Mouse (Mus musculus): Measurements from ENCODE around the gene Bcl2. TPM values are rescaled to one million over a fixed set of nuclear protein-coding genes. Genes with fewer than 3 reads are reported as not detected.
"Not testable (repeated sequence)": the region's sequence is repeated elsewhere in the genome, so short reads cannot be mapped to it uniquely, and the experiment has no call there.

The Bcl2 gene
- total RNA-seq, 2 experiments from 2014 or later: 26.3 to 44.5 TPM

- ATAC-seq (replicated peaks; ENCODE audit: poor library complexity, severe bottlenecking): no peak
Observed at GRCm38 (mm10) chr1:106566120-106567086, 147.7 kb downstream of the Bcl2 start.

- ATAC-seq (replicated peaks; ENCODE audit: poor library complexity, severe bottlenecking): no peak
Observed at GRCm38 (mm10) chr1:106565238-106565637, 148.8 kb downstream of the Bcl2 start.

GRCm38 (mm10) chr1:106564436-106564835 lies 149.6 kb downstream of the Bcl2 start:
- no peak for ATAC-seq (replicated peaks; ENCODE audit: poor library complexity, severe bottlenecking)

- ATAC-seq (replicated peaks; ENCODE audit: poor library complexity, severe bottlenecking): no peak
Observed at GRCm38 (mm10) chr1:106562751-106563150, 151.3 kb downstream of the Bcl2 start.

GRCm38 (mm10) chr1:106561085-106561760 lies 152.9 kb downstream of the Bcl2 start:
- peak; percentile 30; the same call in 1 of the 2 replicates for ATAC-seq (replicated peaks; ENCODE audit: poor library complexity, severe bottlenecking)

GRCm38 (mm10) chr1:106560105-106560504 lies 154.0 kb downstream of the Bcl2 start:
- no peak for ATAC-seq (replicated peaks; ENCODE audit: poor library complexity, severe bottlenecking)

- no peak for ATAC-seq (replicated peaks; ENCODE audit: poor library complexity, severe bottlenecking)
Observed at GRCm38 (mm10) chr1:106559116-106559605, 154.9 kb downstream of the Bcl2 start.

- ATAC-seq (replicated peaks; ENCODE audit: poor library complexity, severe bottlenecking): 0 out of 2 replicates have a peak, but pooled peaks have one; percentile 36
Observed at GRCm38 (mm10) chr1:106555498-106556168, 158.4 kb downstream of the Bcl2 start.

- peak; percentile 34 for ATAC-seq (replicated peaks; ENCODE audit: poor library complexity, severe bottlenecking)
Observed at GRCm38 (mm10) chr1:106553846-106554802, 159.9 kb downstream of the Bcl2 start.

GRCm38 (mm10) chr1:106552856-106553255 lies 161.2 kb downstream of the Bcl2 start:
- ATAC-seq (replicated peaks; ENCODE audit: poor library complexity, severe bottlenecking): peak; percentile 59

- ATAC-seq (replicated peaks; ENCODE audit: poor library complexity, severe bottlenecking): no peak
Observed at GRCm38 (mm10) chr1:106550580-106550979, 163.5 kb downstream of the Bcl2 start.

GRCm38 (mm10) chr1:106549025-106549424 lies 165.0 kb downstream of the Bcl2 start:
- ATAC-seq (replicated peaks; ENCODE audit: poor library complexity, severe bottlenecking): peak; percentile 77

- 0 out of 2 replicates have a peak, but pooled peaks have one; percentile 13 for ATAC-seq (replicated peaks; ENCODE audit: poor library complexity, severe bottlenecking)
Observed at GRCm38 (mm10) chr1:106544817-106545612, 169.1 kb downstream of the Bcl2 start.

- ATAC-seq (replicated peaks; ENCODE audit: poor library complexity, severe bottlenecking): no peak
Observed at GRCm38 (mm10) chr1:106542731-106543130, 171.3 kb downstream of the Bcl2 start.

GRCm38 (mm10) chr1:106541851-106542250 lies 172.2 kb downstream of the Bcl2 start:
- no peak for ATAC-seq (replicated peaks; ENCODE audit: poor library complexity, severe bottlenecking)

GRCm38 (mm10) chr1:106540130-106540529 lies 173.9 kb downstream of the Bcl2 start:
- ATAC-seq (replicated peaks; ENCODE audit: poor library complexity, severe bottlenecking): peak; percentile 82

GRCm38 (mm10) chr1:106539029-106539428 lies 175.0 kb downstream of the Bcl2 start:
- ATAC-seq (replicated peaks; ENCODE audit: poor library complexity, severe bottlenecking): no peak

- ATAC-seq (replicated peaks; ENCODE audit: poor library complexity, severe bottlenecking): not testable (repeated sequence)
Observed at GRCm38 (mm10) chr1:106534835-106535234, 179.2 kb downstream of the Bcl2 start.
